Mouse (Mus musculus) adrenal gland, adult 18-20 months (tissue): Measurements from ENCODE around the gene Hoxd4. TPM values are rescaled to one million over a fixed set of nuclear protein-coding genes. Genes with fewer than 3 reads are reported as not detected.
A peak's percentile ranks its signal among the peaks of the same experiment; 100 is the strongest.

Experiments used
- DNase-seq, 2 experiments: peaks; one replicate each; pipeline ENCODE4 v3.0.0; 2021 to 2022; ENCODE audit warnings: low spot score in 2 of 2
- total RNA-seq, 2 experiments: library from RNA; stranded (reverse); gene quantifications; 1 replicate in 1 of 2; 2 replicates in 1 of 2; pipeline ENCODE4 v1.2.3; 2021

Gene Hoxd4
- total RNA-seq, 2 experiments from 2014 or later, result 14.9 to 19.6 TPM

- DNase-seq, result no peak
These were observed 28.1 kb downstream of the Hoxd4 start for GRCm38 (mm10) chr2:74739869-74740268.

DNA sequence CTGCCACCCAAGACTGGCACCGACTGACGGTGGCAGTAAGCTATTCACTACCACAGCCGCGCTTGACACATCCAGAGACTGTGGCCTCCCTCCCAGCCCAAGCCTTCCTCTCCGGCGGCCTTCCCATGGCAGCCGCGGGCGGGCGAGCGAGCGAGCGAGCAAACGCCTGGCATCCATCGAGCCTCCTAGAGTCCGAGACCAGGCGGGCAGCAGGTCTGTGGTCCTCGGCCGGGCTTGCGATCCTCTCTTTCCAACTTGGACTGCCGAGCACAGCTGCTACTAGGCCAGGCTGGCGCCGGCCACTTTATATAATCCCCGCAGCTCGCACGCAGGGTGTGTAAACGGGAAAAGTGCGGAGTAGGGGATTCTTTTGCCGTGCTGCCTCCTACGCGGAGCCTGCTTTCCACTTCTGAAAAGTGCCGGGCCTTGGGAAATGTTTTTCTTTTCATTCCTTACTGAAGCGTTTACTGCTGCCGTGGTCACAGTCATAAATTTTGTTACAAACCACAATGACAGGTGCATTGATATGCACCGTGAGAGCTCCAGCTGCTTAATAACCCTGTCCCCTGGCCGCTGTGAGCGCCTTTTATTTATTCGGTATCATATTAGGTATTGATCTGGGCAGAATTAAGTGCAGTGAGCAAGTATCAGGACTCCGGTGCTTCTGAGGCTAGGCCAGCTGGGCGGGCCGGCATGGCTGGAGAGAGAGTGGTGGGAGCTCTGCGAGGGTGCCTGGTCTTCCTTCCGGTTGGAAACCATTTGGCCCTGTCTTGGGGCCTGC lies 28.8 kb downstream of the Hoxd4 start:
- no peak for DNase-seq

DNA sequence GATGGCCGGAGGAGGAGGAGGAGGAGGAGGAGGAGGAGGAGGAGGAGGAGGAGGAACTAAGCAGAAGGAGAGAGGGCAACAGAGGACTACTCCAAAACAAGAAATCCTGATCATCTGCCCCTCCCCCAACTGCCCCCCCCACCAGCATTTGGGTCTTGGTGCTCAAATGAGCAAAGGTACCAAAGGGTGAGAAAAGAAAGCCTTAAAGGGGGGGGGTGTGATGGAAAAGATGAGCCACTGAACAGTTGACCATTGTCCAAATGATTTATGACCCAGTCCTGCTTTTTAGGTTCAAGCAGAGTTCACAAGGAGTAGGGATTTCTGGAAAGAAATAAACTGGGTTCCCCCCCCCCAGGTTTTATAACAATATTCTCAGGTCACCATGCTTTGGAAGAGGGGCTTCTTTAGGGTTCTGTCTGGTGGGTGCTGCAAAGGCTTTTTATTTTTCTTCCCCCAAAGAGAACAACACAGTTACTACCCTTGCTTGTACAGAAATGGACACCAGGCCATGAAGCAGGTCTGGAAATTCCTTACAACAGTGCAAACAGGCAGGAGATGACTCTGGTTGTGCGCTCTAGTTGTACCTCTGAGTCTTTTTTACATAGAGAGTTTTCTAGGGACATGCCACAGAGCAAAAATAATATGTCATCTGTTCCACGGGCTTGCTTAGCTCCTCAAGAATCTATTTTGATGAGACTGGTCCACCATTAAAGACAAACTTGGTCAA lies 29.7 kb downstream of the Hoxd4 start:
- no peak for DNase-seq

DNA sequence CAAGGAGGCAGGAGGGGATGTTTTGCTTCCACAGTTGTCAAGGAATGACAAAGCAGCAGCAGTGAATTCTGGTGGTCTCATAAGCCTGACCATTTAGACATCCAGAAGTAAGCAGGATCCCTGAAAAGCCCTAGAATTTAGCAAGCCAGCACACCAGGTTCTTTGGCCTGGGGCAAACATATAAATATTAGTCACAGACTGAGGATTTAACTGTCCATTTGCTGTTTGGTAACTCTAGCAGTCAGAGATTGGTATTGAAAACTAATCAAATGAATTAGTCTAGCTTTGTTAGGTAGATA lies 30.2 kb downstream of the Hoxd4 start:
- no peak for DNase-seq

DNA sequence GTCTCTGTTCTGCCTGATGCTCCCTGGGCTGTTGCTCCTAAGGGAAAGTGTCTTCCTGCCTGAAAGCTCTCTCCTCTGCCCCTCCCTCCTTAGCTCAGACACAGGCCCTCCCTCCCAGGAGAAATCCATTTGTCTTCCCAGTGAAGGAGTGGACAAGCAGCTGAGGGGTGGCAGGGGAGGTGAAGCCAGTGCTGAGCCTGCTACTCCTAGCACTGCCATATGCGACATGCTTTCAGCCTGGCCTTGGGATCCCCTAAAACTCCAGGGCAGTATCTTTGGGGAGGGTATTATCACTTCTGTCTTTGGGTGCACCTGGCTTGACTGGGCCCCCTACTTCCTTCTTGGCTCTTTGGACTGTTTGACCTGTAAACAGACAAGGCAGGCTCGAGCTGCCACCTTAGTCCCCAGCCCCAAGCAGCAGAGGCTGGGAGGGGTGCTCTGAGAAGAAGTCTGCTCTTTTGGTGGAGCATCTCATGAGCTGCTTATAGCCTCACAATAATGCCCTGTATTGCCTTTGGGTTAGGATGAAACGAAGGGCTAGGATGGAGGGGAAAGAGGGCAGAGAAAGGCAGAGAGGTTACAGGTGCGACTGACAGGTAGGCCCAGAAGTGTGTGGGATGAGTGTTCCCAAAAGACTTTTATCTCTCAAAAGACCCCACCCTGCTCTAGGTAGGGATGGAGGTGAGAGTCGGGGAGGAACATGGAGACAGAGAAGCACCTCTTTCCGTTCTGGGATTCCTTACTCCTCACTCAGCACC lies 34.0 kb downstream of the Hoxd4 start:
- DNase-seq, result no peak

DNA sequence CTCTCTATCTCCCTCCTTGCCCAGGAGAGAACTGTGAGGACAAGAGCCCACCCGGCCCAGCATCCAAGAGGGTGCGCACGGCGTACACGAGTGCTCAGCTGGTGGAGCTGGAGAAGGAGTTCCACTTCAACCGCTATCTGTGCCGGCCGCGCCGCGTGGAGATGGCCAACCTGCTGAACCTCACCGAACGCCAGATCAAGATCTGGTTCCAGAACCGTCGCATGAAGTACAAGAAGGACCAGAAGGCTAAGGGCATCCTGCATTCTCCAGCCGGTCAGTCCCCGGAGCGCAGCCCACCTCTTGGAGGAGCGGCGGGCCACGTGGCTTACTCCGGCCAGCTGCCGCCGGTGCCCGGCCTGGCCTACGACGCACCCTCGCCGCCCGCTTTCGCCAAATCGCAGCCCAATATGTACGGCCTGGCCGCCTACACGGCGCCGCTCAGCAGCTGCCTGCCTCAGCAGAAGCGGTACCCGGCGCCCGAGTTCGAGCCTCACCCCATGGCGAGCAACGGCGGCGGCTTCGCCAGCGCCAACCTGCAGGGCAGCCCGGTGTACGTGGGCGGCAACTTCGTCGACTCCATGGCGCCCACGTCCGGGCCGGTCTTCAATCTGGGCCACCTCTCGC lies 34.7 kb downstream of the Hoxd4 start:
- DNase-seq, result no peak

DNA sequence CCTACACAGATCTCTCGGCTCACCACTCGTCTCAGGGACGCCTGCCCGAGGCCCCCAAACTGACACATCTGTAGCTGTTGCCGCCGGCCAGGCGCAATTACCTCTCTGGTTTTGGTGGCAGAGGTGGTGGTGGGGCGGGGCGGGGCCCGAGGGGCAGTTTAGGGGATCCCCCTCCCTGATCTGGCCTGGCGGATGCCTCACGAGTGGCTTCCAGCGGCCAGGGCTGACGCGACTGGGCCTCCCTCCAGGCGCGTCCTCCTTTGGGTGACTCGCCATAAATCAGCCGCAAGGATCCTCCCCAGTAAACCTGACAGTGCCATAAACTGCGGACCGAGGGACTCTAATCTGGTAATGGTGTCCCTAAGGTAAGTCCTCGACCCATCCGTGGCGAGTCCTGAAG lies 35.3 kb downstream of the Hoxd4 start:
- DNase-seq, result no peak

- no peak for DNase-seq
These were observed 36.0 kb downstream of the Hoxd4 start for GRCm38 (mm10) chr2:74747661-74748141.

- no peak for DNase-seq
These were observed 36.8 kb downstream of the Hoxd4 start for GRCm38 (mm10) chr2:74748436-74748995.

DNA sequence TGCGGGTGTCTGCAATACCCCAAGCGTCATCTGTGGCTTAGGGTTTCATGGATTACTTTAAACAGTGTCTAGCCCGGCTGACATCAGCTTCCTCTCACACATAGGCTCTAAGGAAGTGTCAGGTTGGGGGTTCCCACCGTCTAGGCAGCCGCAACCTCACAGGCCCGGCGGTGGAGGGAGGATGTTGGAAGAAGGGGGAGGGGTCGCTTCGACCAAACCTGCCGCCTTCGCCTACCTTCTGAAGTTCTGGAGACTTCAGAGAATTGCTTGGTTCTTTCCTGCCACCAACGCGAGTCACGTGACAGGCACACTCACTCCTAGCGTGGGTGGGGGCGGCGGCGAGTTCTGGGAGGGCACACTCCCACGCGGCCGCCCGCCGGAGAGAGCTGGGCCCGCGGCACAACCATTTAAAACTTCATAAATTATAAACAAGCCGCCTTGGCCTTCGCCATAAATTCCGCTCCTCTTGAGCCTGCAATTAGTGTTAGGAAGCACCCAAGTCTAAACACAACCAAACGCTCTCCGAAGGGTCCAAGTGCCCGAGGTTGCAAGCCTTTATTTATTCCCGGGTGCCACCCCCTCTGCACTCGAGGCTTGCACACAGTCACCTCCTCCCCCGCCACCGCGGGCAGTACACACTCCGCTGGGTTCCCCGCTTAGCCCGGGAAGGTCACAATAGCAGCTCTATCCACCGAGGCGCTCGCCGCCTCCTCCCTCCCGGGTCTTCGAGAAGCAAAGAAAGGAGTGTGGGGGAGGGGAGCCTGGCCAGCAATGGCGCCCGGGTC lies 37.8 kb downstream of the Hoxd4 start:
- peak in 1 of 2 experiments; percentile 38 for DNase-seq

- DNase-seq, result no peak
These were observed 39.1 kb downstream of the Hoxd4 start for GRCm38 (mm10) chr2:74750731-74751250.

DNA sequence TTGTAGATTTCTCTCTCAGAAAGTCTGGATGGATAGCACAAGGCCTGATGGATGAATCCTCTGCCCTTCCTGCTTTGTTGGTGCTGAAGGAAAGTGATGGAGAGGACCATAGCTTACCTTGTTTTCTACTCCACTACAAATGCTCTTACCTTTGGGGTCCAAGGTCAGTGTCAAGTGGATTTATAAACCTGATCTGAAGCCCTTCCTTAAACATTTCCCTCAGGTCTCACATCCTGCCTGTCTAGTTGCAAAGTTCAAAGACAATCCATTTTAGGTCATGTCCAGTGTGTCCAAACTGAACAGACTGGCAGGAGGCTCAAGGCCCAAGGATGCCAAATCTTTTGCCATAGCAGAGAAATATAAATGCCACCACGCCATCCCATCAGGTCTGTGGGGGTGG lies 40.1 kb downstream of the Hoxd4 start:
- DNase-seq, result no peak

DNA sequence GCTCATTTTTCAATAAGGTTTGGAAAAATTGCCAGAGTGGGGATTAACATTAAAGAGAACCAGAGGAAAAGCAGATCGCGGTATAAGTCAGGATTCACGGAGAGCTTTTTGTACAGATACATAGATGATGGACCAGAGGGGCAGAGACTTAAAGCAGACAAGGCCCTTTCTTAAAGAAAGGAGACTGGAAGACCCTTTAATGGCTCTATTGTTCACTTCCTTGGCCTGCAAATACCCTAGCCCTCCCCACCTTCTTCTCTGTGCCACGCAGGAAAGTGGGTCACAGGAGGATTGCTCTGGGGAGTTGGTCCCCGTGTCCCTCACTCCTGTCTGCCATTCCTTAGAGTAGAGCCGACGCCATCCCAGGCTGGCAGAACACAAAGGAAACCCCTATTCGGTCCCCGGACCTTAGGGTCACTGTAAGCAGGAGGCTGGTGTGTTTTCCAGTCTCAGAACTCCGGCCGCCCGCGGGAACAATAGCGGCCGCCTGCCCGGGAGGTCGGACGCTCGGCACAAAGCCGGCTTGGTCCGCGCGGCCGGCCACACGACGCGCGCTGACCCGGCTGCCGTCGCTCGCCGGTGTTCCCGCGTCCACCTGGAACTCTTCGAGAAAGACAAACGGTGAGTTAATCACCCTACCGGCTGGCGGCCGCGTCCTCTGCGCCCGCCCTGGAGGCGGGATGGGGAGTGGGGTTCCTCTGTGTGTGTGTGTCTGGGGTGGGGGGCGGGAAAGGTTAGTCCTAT lies 40.9 kb downstream of the Hoxd4 start:
- DNase-seq, result no peak

DNA sequence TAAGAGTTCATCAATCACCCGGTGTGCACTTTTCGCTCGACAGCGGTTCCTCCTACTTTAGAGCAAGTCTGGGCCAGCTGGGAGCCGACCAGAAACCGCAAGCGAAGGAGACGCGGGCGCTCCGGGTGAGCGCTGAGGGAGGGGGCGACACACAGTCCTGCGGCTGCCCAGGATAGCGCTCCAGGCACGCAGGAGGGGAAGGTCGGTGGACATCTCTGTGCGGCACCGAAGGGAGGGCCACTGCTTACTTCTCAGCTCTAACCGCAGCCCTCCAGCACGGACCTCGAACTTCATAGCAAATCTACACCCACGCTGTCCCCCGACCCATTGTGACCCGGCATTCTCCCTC lies 41.4 kb downstream of the Hoxd4 start:
- DNase-seq, result no peak

DNA sequence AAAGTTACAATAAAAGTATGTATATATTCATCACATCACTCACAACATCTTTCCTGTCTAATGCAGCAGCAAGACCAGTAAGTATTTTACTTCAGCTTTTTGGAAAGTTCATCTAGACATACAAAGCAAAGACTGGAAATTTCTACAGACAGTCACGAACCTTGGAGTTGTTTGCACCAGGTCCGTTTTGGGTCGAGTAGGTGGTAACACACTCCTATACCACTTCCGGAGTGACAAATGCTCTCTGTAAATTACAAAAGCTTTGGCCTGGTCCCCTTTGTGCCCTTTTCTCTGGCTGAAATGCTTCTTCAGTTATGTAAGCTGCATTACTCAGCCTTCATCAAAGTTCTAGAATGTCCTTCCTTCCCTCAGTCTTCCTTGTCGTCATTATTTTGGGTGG lies 42.0 kb downstream of the Hoxd4 start:
- no peak for DNase-seq

GRCm38 (mm10) chr2:74760146-74760545 lies 48.4 kb downstream of the Hoxd4 start:
- no peak for DNase-seq

DNA sequence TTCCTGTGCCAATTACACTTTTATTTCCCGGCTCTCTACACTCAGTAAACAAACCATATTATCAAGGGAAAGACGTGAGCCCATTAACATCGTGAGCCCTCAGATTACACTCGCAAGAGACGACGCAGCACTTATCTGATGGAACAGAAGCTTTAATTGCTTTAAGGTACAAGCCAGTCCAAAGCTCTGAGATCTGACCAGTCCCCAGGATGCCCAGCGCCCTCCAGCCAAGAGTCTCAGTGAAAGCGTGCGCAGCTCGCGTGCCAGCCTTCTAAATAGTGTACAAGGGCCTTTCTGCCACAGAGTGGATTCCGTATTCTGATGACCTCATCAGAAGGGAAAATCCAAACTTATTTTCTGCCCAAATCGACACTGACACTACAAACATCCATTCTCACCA lies 50.2 kb downstream of the Hoxd4 start:
- DNase-seq, result no peak

GRCm38 (mm10) chr2:74762522-74763244 lies 51.0 kb downstream of the Hoxd4 start, which contains the start of gene Hoxd1:
Gene Hoxd1, plus strand, starts transcription at chr2:74762980.
- peak; percentile 47 to 56 for DNase-seq

- no peak for DNase-seq
These were observed 51.6 kb downstream of the Hoxd4 start for GRCm38 (mm10) chr2:74763245-74763735.
